Mouse (Mus musculus) testis, adult 2 months (tissue): ENCODE measurements at regions not wholly inside any gene's neighbourhood (a gene's known extent, or its start where the extent isn't known, plus 50 kb on each side); places are given as distances from the start of the nearest gene placed in this dataset.

Source experiments
- CTCF ChIP-seq: fragments of 200-500 bp; IDR thresholded peaks from 2 replicates; pipeline ENCODE4 v1.5.1; 2012; ENCODE audit warnings: low read depth, mild to moderate bottlenecking, inconsistent platforms, low read length, moderate library complexity; ENCODE audit not compliant: control insufficient read depth, insufficient read depth, insufficient replicate concordance
- POLR2A ChIP-seq: fragments of 200-500 bp; IDR thresholded peaks from 2 replicates; pipeline ENCODE4 v1.6.1; 2012; ENCODE audit warnings: low read depth, mild to moderate bottlenecking, inconsistent platforms, low read length, moderate library complexity; ENCODE audit not compliant: control insufficient read depth

- TF ChIP-seq POLR2A (no peak), CTCF (no peak)
Observed at GRCm38 (mm10) chr11:64764056-64764455, 214.8 kb upstream of the Elac2 start.
